Mouse (Mus musculus): ENCODE results near the gene Gm49352.
"Not testable (repeated sequence)": the region's sequence is repeated elsewhere in the genome, so short reads cannot be mapped to it uniquely, and the experiment has no call there.

Gm49352 gene

GRCm38 (mm10) chr13:61568074-61568473 is at the start of gene Gm49352:
Gene Gm49352 (minus strand): TSS chr13:61568174.
- DNase-seq, result not testable (repeated sequence)

- DNase-seq, result no peak
Observed at GRCm38 (mm10) chr13:61570027-61570426, 2.1 kb upstream of the Gm49352 start, which contains the start of gene Cts3. Gene Cts3 (minus strand): TSS chr13:61570127.

GRCm38 (mm10) chr13:61541631-61542030 is 26.3 kb downstream of the Gm49352 start, which contains the start of gene Ctsm:
Gene Ctsm (minus strand): TSS chr13:61541839.
- DNase-seq, result no peak
